Mouse (Mus musculus) fibroblast of lung, adult 2 months (primary cell): ENCODE results near the gene Arih1.
"Not testable (repeated sequence)": the region's sequence is repeated elsewhere in the genome, so short reads cannot be mapped to it uniquely, and the experiment has no call there.

Experiments
- DNase-seq: peaks from one replicate; pipeline ENCODE4 v3.0.0-alpha.2; 2011; ENCODE audit warnings: low read depth

The Arih1 gene

DNA sequence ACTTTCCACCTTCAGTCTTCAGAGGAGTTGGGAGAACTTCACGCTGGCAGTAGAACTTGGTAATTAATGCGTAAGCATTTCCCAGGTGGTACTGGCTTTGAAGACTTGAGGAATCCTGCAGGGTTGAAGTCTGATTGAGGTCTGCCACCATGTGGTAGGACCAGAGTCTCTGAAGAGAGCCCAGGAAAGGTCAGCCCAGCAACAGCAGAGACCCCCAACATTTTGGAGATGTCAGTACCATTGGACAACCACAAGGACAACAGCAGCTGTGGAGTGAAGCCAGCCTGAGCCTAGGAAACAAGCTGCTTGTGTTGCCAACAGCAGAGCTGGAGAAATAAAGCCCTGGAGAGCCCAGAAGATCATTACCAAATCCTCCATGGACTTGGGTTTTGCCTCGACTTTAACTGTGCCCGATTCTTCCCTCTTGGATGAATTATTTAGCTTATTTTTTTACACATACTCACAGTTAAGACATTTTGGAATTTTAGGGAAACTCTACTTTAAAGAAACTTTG, 27.4 kb downstream of the Arih1 start:
- no peak for DNase-seq

DNA sequence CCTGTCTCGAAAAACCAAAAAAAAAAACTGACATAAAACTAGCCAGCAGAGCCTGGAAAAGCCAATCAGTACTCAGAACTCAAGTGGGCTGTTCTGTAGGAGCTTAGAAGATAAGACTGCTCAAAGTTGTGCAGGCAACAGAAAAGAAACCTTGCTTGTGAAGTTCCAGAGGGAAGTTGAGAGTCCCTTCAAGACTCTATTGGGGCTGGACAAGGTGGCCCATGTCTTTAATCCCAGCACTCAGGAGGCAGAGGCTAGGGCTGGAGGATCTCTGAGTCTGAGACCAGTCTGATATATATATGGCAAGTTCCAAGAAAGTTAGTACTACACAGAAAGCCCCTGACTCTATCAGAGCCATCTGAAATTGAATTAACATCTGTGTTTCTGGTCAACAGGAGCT, 28.0 kb downstream of the Arih1 start:
- no peak for DNase-seq

DNA sequence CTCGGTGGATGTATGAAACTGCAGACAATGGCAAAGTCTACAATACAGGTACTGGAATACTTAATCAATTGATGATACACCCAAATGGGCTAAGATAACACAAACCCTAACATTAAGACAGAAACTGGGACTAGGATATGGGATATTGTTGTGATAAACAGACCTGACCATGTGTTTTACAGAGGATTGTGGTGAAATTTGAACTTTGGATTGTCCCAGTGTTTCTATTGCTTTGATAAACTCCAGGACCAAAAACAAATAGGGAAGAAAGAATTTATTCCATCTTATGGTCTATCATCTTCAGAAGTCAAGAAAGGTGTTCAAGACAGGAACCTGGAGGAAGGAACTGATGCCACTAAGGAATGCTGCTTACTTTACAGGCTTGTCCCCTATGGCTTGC, 28.7 kb downstream of the Arih1 start:
- DNase-seq = no peak

DNA sequence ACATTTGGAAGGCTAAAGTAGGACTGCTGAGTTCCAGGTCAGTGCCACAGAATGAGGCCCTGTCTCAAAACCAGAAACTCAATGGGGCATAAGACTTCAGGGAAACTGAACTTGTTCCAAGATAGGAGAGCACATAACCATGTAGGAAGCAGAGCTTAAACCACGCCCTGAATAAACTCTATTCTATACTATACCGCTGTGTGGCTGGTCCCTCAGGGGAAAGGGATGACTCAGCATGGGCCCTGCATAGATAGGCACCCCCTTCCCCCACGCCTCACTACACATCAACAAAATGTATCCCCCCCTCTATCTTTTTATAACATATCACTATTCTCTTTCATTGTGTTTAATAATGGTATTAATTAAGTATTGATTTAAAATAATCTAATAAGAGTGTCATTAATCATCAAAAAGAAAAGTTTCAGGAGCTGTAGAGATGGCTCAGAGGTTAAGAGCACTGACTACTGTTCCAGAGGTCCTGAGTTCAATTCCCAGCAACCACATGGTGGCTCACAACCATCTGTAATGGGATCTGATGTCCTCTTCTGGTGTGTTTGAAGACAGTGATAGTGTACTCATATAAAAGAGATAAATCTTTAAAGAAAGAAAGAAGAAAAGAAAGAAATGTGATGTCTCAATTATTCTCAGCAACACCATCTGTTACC, 30.9 kb downstream of the Arih1 start:
- DNase-seq = no peak

DNA sequence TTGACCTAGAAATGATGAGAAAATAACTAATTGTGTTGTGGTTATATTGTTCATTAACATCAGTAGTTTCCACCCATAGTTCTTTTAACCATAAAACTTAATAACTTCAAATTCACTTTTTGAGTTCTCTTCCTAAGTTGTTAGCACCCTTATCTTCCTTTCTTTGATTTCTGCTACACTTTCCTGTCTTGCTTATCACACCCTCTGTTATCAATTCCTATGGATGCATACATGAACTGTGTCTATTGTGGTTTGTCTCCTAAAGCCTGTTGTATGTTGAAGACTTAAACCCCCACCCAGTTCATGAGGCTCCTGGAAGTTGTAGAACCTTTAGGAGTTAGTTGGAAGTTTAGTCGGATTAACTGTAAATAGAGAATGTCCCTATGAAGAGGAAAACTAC, 52.7 kb downstream of the Arih1 start:
- DNase-seq = no peak

DNA sequence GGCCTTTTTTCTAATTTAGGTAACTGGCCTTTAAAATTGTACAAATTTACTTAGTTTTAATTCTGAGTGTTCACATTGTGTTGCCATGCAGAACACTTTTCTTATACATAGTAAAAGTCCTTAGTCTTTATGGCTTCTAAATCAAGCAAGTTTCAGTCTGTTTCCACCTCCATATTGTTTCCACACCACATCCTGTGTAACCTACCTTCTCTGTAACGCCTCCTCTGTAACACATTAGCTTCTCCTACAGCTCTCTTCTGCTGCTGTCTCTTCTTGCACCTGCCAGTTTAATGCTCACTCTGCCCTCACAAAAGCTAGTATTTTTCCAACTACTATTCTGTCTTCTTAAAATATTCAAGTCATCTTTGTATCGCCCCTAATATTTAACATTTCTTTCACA, 54.8 kb downstream of the Arih1 start:
- no peak for DNase-seq

DNA sequence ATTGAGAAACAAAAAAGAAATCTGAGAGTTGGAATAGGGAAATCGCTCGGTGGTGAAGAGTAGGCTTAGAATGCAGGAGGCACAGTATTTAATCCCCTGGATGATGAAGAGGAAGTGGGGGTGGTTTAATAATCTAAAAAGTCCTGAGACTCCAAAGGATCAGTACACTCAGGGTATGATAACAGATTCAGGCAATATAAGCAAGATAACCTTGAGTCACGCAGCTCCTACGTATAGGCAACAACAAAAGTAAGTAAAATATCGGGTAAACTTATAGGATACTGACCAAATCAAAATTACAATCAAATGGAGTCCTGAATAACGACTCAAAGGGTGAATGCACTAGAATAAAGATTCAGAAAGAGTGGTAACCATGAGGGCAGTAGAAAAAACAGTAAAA, 65.9 kb downstream of the Arih1 start:
- no peak for DNase-seq

DNA sequence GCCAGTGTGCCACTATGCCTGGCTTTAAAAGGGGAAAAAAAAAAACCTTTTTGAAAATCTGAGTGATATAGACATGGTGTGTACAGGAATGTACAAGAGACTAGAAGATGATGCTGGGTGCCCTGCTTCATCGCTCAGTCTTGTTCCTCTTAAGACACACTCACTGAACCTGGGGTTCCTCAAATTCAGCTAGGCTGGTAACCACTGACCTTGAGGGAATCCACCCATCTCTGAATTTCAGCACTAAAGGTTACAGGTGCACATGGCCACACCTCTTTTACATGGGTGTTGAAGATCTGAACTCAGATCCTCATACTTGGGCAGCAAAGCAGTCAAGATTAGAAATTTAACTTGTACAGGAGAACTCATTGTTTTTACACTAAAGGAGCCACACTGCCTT, 79.1 kb downstream of the Arih1 start:
- DNase-seq = no peak

DNA sequence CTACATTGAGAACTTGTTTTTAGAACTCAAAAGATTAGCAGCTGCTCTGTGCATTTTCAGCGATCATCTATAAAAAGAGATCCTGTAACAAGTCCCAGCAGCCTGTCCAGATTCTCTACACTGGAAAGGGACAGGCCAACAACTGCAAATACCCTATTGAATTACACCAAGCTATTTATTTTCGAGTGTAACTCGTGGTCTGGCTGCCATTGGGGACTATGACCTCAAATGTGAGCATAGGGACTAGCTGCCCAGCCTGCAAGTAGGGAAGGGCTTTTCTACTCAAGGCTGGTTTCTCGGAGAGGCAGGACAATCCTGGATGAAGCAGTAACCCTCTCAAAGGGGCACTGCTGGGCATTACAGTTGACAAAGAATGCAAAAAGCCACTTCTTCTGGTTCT, 97.3 kb downstream of the Arih1 start:
- no peak for DNase-seq

DNA sequence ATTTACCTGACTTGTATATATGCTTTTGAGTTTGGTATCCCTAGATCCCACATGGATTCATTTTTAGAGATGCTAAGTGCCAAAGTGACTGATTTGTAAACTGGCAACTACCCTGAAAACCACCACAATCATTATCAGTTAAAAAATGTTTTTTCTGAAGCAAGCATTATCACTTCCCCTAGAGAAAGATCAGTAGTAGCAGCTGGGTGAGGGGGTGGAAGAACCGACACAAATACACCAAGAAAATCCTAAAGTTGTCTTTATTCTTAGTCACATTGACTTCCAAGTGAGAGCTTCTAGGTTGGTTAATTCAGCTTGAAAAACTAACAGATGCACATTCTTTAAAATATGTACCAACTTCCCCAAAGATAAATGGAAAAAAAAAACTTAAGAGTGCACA, 98.1 kb downstream of the Arih1 start:
- DNase-seq = no peak

DNA sequence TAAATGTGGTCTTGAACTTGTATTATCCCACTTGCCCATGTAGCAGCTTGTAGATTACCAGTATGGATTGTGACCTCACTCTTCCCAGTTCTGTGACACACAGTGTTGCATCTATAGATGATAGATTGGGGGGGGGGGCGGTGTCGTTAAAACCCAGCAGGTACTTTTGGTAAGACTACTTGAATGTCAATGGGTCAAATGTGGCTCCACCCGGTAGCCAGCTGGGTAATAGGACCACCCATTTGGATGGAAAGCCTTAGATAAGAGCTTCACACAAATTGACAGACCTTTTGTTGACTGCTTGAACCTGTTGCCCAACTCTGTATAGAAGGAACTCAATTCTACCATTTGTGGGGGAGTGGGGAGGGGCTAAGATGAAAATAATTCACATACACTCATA, 99.0 kb downstream of the Arih1 start:
- no peak for DNase-seq

DNA sequence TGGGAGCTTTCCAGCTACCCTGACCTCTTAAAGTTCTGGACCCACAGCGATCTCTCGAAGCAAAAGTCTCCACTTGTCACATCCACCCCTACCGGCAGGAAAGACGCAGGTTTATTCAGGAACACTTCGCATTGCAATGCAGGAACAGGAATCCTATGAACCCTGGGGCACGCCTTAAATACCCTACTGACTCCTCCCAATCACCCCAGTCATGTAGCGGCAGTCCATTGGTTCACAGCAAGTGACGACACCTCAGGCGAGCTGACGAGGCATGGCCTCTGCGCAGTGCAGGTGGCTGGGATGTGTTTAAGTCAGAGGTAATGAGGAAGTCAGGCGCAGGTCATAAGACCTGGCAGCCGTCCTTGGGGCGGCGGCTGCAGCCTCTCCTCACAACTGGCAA, 110.8 kb downstream of the Arih1 start:
- no peak for DNase-seq

DNA sequence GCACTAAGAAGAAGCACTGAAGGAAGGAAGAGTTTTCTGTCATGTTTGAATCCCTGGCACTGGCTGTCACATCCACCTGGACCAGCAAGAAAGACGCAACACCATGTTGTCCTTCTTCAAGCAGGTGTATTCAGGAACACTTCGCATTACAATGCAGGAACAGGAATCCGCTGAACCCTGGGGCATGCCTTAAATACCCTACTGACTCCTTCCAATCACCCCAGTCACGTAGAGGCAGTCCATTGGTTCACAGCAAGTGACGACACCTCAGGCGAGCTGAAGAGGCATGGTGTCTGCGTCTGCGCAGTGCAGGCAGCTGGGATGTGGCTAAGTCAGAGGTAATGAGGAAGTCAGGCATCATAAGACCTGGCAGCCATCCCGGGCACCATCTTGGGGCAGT, 116.8 kb downstream of the Arih1 start:
- no peak for DNase-seq

DNA sequence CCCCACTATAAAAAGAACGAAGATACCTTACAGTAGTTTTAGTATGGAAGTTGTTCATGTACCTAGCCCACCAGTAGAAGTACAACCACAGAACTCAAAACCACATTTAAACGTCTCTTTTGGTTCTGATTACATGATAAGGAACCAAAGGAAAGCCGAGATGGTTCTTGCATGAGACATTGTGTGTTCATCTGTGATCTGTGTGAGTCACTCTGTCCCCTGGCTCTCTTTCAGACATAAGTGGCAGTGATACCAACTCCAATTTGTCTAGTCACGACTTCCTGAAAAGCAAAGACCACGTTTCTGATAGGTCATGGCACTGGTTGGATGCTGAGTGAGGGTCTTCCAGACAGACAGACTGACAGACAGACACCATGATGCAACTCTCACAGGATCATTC, 117.2 kb downstream of the Arih1 start:
- peak; percentile 2 for DNase-seq

DNA sequence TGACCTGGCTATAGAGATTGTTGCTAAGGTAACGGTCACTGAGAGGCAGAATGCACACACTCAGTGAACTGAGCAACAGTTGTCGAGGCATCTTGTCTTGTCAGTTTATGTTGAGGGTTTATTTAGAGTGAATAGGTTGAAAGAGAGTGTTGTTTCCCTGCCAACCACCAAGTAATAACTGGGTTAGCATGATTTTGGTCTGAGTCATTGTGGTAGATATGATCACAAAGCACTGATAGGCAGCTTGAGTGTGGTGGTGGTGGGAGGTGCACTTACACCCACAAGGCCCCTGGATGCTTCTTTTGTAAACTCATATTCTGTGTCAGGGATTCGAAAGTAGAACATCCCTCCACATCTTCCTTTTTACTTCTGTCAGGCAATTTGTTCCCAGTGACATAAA, 125.9 kb downstream of the Arih1 start:
- DNase-seq = not testable (repeated sequence)

DNA sequence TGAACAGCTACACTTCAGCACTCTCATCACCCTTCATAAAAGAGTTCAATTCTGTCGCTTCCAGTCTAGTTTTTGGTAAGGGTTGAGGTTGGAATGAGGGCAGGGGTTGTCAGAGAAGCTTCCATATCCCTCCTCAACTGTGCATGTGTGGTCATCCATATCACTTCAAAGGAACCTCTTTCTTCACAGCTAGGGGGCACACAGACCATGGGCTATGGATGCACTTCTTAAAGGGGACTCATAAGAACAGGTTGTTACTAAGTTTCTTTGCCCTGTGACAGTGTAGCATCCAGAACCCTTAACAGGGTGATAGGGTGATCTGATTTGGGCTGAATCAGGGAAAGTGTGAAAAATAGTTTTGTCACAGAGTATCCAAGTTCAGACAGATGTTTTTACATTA, 128.4 kb downstream of the Arih1 start:
- DNase-seq = not testable (repeated sequence)

DNA sequence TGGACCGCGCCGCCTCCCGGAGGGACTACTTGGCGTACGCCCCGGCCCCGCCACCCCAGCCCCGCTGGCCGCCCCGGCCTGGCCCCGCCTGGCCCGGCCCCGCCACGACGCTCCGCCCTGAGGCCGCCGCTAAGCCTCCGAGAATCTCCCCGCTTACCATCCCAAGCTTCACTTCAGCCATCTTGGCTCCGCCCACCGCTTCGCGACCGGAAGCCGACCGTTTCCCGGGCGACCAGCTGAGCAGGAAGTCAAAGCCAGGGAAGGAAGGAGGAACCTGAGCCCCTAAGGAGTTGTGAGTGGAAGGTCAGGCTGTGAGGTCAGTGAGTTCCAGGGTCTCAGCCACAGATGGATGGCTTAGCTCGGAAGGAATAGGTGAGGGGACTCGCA, 133.2 kb downstream of the Arih1 start, which contains the start of gene Bbs4:
Gene Bbs4 (minus strand): TSS at position 256 of the 387 bp plus-strand sequence.
- DNase-seq = peak; percentile 80

DNA sequence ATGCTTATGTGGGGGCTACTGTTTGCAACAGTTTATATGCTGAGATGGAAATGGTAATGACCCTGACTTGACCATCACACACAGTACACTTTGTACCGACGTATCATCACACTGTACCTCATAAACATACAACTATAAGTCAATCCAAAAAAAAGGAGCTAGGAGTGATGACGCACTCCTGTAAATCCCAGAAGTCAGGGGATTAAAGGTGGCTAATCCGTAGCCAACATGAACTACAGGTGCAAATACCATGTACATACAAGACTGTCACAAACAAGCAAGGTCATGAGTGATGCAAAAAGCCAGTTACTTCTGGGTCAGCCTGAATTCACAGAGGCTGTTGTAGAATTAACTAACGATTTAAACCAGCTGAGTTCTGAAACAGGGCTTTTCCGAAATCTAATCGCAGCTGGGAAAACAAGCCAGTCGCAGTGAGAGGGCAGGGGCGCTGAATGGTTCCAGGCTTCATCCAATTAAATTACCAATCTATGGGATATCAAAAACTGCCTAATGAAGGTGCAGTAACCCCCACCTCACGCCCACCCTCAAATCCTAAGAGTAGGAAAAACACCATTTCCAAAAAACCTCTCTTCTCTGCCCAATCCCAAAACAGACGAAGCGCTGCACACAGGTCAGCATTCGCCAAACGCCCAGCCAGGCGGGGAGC, 133.7 kb downstream of the Arih1 start:
- peak; percentile 8 for DNase-seq

DNA sequence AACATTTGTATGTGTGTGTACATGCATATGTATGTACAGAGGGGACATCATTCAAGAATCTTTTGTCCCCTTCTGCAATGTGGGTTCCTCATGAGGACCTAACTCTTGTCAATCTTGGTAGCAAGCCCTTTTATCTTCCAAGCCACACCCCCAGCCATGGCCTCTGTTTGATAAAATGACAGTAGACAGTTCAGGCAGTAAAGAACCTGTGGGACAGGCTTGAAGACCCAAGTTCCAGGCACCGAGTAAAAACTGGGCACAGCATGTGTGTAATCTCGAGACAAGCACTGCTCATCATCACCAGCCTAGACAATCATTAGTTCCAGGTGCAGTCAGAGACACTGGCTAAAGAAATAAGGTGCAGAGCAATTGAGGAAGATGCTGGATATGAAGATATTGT, 140.2 kb downstream of the Arih1 start:
- DNase-seq = no peak

DNA sequence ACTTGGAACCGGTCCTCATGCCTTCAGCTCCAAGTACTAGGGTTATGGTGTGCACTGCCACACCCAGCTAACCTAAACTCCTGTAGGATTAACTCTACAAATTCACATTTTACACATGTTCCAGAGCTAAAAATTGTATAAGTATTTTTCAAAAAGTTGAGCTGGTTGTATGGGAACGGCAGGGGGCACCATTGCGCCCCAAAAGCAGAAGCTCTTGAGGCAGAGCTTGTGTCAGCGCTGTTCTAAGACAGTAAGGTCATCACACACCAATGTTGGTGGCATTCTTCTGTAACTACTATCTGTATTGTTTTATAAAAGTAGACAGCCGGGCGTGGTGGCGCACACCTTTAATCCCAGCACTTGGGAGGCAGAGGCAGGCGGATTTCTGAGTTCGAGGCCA, 146.4 kb downstream of the Arih1 start:
- peak; percentile 0 for DNase-seq

DNA sequence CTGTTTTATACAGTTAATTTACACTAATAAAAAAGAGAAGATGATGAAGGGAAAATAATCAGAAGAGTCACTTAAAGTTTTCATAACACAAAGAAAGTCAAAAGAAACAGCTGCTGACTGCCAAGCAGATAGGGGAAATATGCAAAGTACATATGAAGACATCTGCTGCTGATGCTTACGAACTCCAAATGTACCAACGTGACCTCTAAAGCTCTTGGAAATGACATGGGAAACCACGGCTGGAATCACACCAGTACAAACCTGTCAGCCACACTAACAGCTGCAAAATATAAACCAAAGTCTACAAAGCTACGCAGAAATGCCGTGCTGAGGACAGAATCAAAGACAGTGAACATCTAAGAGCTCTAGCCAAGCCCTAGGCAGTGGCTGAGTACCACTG, 147.3 kb downstream of the Arih1 start:
- no peak for DNase-seq

DNA sequence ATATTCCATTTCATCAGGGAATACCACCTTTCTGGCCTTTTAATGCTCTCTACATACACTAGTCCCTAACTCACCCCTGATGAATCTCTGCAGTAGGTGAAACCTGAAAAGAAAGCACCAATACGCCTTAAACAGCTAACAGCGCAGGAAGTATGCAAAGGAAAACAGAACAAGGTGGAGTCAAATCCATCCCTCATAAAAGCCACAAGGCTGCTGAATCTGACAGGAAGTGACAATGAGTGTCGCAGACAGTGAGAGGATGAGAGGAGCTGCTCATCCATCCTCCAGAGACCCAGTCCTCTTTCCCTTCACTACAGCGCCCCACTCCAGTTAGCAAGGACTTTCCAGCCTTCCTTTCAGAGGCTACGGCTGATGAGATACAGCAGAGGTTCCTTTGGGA, 148.0 kb downstream of the Arih1 start:
- DNase-seq = no peak
